Mouse (Mus musculus): ENCODE results near the gene Hoxa1.

DNA sequence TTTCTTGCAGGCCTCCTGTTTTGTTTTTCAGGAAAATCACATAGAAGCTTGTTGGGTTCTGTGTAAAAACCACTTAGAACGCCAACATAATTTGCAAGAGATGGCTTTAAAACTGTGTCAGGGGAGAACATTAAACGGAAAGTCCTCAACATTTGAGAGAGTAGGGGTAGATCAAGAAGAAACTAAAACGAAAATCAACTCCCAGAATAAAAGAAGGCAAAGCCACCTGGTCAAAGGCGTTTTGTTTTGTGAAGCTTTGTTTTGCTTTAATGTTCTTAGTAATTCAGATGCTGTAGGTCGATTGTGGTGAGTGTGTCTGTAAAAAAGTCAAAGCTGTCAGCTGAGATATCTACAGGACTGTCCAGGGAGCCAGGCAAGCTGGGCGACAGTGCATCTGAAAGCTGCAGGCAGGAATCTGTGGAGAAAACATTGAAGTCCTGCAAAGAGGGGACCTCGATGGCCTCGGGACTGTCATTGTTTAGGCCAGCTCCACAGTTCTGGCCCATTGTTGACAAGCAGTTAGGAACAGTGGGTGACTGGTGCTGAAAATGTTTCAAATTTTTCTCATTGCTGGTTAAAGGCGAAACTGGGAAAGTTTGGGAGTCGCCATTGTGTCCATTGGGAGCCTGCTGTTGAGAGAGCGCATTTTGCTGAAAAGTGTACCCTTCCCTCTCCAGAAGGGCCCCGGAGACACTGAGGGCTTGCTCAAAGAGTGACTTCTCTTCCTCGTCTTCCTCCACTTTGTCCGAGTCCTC, 4.7 kb upstream of the Hoxa1 start:
- TF ChIP-seq POLR2A (IDR thresholded peaks at IDR 0.05; ENCODE audit: low read depth, low read length) (no peak), CTCF (IDR thresholded peaks at IDR 0.05; ENCODE audit: extremely low read depth, insufficient read depth, insufficient read length, insufficient replicate concordance) (no peak)

Measured in spleen, adult 2 months (tissue).